Mouse (Mus musculus) C2C12 (cell line): ENCODE measurements around the gene Kdm4a.

Experiments
- CTCF ChIP-seq: IDR thresholded peaks from one replicate; pipeline ENCODE4 v1.5.1; 2011; ENCODE audit not compliant: control insufficient read depth, insufficient read depth, insufficient read length
- FOSL1 ChIP-seq: IDR thresholded peaks from one replicate; pipeline ENCODE4 v1.8.0; 2011; ENCODE audit warnings: mild to moderate bottlenecking, low read length; ENCODE audit not compliant: poor library complexity, insufficient read depth, severe bottlenecking

DNA sequence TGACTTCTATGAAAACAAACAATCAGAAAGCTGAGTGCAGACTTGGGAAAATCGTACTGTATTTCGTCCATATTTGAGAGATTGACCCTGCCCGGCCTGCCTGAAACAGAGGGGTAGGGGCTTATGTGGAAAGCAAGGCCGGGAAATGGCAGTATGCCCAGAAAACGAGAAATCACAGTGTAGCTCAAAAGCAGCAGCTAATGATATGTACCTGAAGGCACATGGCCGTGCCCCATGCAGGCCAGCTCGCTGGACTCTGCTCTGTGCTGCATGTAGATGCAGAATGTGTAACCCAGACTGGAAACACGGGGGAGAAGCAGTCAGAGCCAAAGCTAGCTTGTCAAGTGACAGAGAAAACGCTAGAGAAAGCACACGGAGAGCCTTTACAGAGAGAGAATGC, 57.8 kb downstream of the Kdm4a start:
- TF ChIP-seq CTCF (no peak), FOSL1 (no peak)
